Mouse (Mus musculus) hindbrain, postnatal 0 days (tissue): ENCODE data around the gene Gng10. TPM values are rescaled to one million over a fixed set of nuclear protein-coding genes. Genes with fewer than 3 reads are reported as not detected.

Experiments used
- ATAC-seq: fragments of 200-750 bp; cut with Nextera tagmentation; 2 replicates; pipeline ENCODE4 v1.8.0; 2017; ENCODE audit warnings: mild to moderate bottlenecking, moderate TSS enrichment, moderate library complexity
- DNase-seq: peaks from one replicate; pipeline ENCODE4 v3.0.0-alpha.2; 2015; ENCODE audit warnings: low spot score
- H3K27ac ChIP-seq: fragments of 300-500 bp; sonication (generic); 2 replicates; pipeline ENCODE4 v1.5.1; 2014; ENCODE audit warnings: mild to moderate bottlenecking
- H3K27me3 ChIP-seq: fragments of 300-500 bp; sonication (generic); 2 replicates; pipeline ENCODE4 v1.6.1; 2014; ENCODE audit warnings: low read length, mixed read lengths; ENCODE audit not compliant: insufficient read depth
- H3K36me3 ChIP-seq: fragments of 300-500 bp; sonication (generic); 2 replicates; pipeline ENCODE4 v1.6.1; 2014; ENCODE audit warnings: low read length, mixed read lengths; ENCODE audit not compliant: insufficient read depth
- H3K4me1 ChIP-seq: fragments of 300-500 bp; sonication (generic); 2 replicates; pipeline ENCODE4 v1.6.1; 2014; ENCODE audit warnings: antibody characterized with exemption, low read length, mixed read lengths; ENCODE audit not compliant: insufficient read depth
- H3K4me2 ChIP-seq: fragments of 300-500 bp; sonication (generic); 2 replicates; pipeline ENCODE4 v1.6.1; 2014; ENCODE audit warnings: low read depth, mild to moderate bottlenecking, low read length, moderate library complexity, mixed read lengths
- H3K4me3 ChIP-seq: fragments of 300-500 bp; sonication (generic); 2 replicates; pipeline ENCODE4 v1.5.1; 2014; ENCODE audit warnings: low read length
- H3K9ac ChIP-seq: fragments of 300-500 bp; sonication (generic); replicated peaks from 2 replicates; pipeline ENCODE4 v1.6.1; 2014; ENCODE audit warnings: mild to moderate bottlenecking, low read length, moderate library complexity, mixed read lengths
- H3K9me3 ChIP-seq: fragments of 300-500 bp; sonication (generic); 2 replicates; pipeline ENCODE4 v1.6.1; 2016; ENCODE audit warnings: low read length, mixed read lengths
- CTCF ChIP-seq: IDR thresholded peaks from 2 replicates; pipeline ENCODE4 v1.5.1; 2016; ENCODE audit warnings: antibody characterized with exemption, control low read depth, low read depth
- WGBS: fragments of 180-500 bp; shearing (Covaris S2); extraction: QIAGEN DNeasy Blood & Tissue Kit; methylation state at CpG from one replicate; pipeline ENCODE4 v1.1.7; 2014; 5-methylcytosine and 5-hydroxymethylcytosine counted together
- polyA plus RNA-seq: library from polyadenylated mRNA; unstranded; fragments of >200 nt; fragmentation: Nextera tagmentation; extraction: Ambion mirVana; gene quantifications from 2 replicates; pipeline ENCODE4 v1.2.1, GENCODE M21; 2015
- total RNA-seq: library from RNA; depleted of rRNA; stranded (reverse); fragments of >200 nt; gene quantifications from 2 replicates; pipeline ENCODE4 v1.2.3, GENCODE M21; 2014; rRNA removed

Gene Gng10
- total RNA-seq (86.0 and 104 TPM in 2 replicates), polyA plus RNA-seq (184 and 189 TPM in 2 replicates)

GRCm38 (mm10) chr4:59034918-59035785 lies at the start of gene Gng10:
Gene Gng10 (plus strand): TSS chr4:59035088.
- 15% methylated on average over 75 of the region's 76 CpGs for WGBS
- peak within 1 kb of the TSS; percentile 96 for H3K27ac ChIP-seq
- ATAC-seq: peak; percentile 91

GRCm38 (mm10) chr4:58985157-58985648 lies 49.7 kb upstream of the Gng10 start:
- peak; percentile 85 for TF ChIP-seq CTCF
- no peaks in the 10 kb centered on the region for H3K9me3 ChIP-seq
- WGBS: 24% methylated on average over 7 of the region's 7 CpGs
- H3K4me1 ChIP-seq: no peaks in the 10 kb centered on the region
- no peak overlapping the region for H3K4me2 ChIP-seq
- H3K4me3 ChIP-seq: no peak overlapping the region
- DNase-seq: peak; percentile 83
- H3K9ac ChIP-seq: no peak overlapping the region
- no peaks in the 10 kb centered on the region for H3K27me3 ChIP-seq
- ATAC-seq: peak; percentile 48; the same call in 1 of the 2 replicates
- H3K27ac ChIP-seq: no peak overlapping the region
- no peaks in the 10 kb centered on the region for H3K36me3 ChIP-seq

More at GRCm38 (mm10) chr4:59034918-59035785, at the start of gene Gng10:
- peak; percentile 70 for DNase-seq
- Histone ChIP-seq H3K9ac (peak within 1 kb of the TSS; percentile 87), H3K9me3 (no peaks in the 10 kb centered on the region), H3K27me3 (no peaks in the 10 kb centered on the region), H3K4me2 (peak within 1 kb of the TSS; percentile 64), H3K4me1 (peaks cover 4% of the 10 kb centered on the region; the same call in 1 of the 2 replicates), H3K4me3 (peak within 1 kb of the TSS; percentile 80), H3K36me3 (no peaks in the 10 kb centered on the region)
- peak; percentile 26 for TF ChIP-seq CTCF

- H3K27ac ChIP-seq: peak within 1 kb of the TSS; percentile 45; the same call in 1 of the 2 replicates
- H3K27me3 ChIP-seq: no peaks in the 10 kb centered on the region
- no peaks in the 10 kb centered on the region for H3K9me3 ChIP-seq
- H3K4me2 ChIP-seq: peak within 1 kb of the TSS; percentile 99
- TF ChIP-seq CTCF: no peak
- peak within 1 kb of the TSS; percentile 53 for H3K4me3 ChIP-seq
- peak; percentile 69 for ATAC-seq
- H3K9ac ChIP-seq: peak within 1 kb of the TSS; percentile 51
- no peaks in the 10 kb centered on the region for H3K36me3 ChIP-seq
- H3K4me1 ChIP-seq: no peaks in the 10 kb centered on the region
- peak; percentile 88 for DNase-seq
- under 1% methylated on average over 28 of the region's 28 CpGs for WGBS
Measured at GRCm38 (mm10) chr4:58986540-58987190, 48.2 kb upstream of the Gng10 start, which contains the start of gene Ptgr1. Gene Ptgr1 (minus strand): TSS chr4:58987119.

- DNase-seq: no peak
- Histone ChIP-seq H3K27me3 (no peaks in the 10 kb centered on the region), H3K4me1 (no peaks in the 10 kb centered on the region), H3K4me3 (no peak overlapping the region), H3K4me2 (no peak overlapping the region), H3K9me3 (no peaks in the 10 kb centered on the region), H3K27ac (no peak overlapping the region), H3K36me3 (no peaks in the 10 kb centered on the region), H3K9ac (no peak overlapping the region)
- WGBS: 69% methylated on average over 7 of the region's 7 CpGs
- TF ChIP-seq CTCF: no peak
- no peak for ATAC-seq
Measured at GRCm38 (mm10) chr4:58989303-58989898, 45.5 kb upstream of the Gng10 start.

- Histone ChIP-seq H3K4me3 (no peak overlapping the region), H3K36me3 (no peaks in the 10 kb centered on the region), H3K27me3 (no peaks in the 10 kb centered on the region), H3K4me2 (no peak overlapping the region), H3K9me3 (no peaks in the 10 kb centered on the region), H3K27ac (no peak overlapping the region), H3K9ac (no peak overlapping the region), H3K4me1 (no peaks in the 10 kb centered on the region)
- WGBS: 74% methylated on average over 17 of the region's 17 CpGs
- ATAC-seq (no peak), DNase-seq (peak; percentile 41)
- no peak for TF ChIP-seq CTCF
Measured at GRCm38 (mm10) chr4:58990609-58991434, 44.1 kb upstream of the Gng10 start.

- TF ChIP-seq CTCF: no peak
- WGBS: 76% methylated on average over 5 of the region's 5 CpGs
- Histone ChIP-seq H3K4me3 (no peak overlapping the region), H3K36me3 (no peaks in the 10 kb centered on the region), H3K27me3 (no peaks in the 10 kb centered on the region), H3K4me1 (no peaks in the 10 kb centered on the region), H3K9me3 (no peaks in the 10 kb centered on the region), H3K9ac (no peak overlapping the region), H3K4me2 (no peak overlapping the region), H3K27ac (no peak overlapping the region)
- DNase-seq (no peak), ATAC-seq (no peak)
Measured at GRCm38 (mm10) chr4:58992195-58992594, 42.7 kb upstream of the Gng10 start.
